Mouse (Mus musculus) thymus, postnatal 36 days (tissue): ENCODE measurements around the gene Acox2.

Source experiments
- DNase-seq, 2 experiments: peaks; one replicate each; pipeline ENCODE4 v3.0.0; 2022; ENCODE audit warnings: mixed read lengths in 2 of 2

The Acox2 gene

GRCm38 (mm10) chr14:8212996-8213395, 46.2 kb downstream of the Acox2 start:
- DNase-seq = no peak

GRCm38 (mm10) chr14:8209896-8210295, 49.3 kb downstream of the Acox2 start:
- DNase-seq = no peak

- DNase-seq = no peak
Observed at GRCm38 (mm10) chr14:8208876-8209275, 50.3 kb downstream of the Acox2 start.

GRCm38 (mm10) chr14:8207543-8207942, 51.6 kb downstream of the Acox2 start:
- DNase-seq = no peak

GRCm38 (mm10) chr14:8207105-8207504, 52.0 kb downstream of the Acox2 start:
- DNase-seq = no peak

- no peak for DNase-seq
Observed at GRCm38 (mm10) chr14:8206179-8206910, 52.8 kb downstream of the Acox2 start.

GRCm38 (mm10) chr14:8201715-8202114, 57.4 kb downstream of the Acox2 start:
- no peak for DNase-seq

GRCm38 (mm10) chr14:8200769-8201168, 58.4 kb downstream of the Acox2 start:
- DNase-seq = no peak

- no peak for DNase-seq
Observed at GRCm38 (mm10) chr14:8192727-8193126, 66.4 kb downstream of the Acox2 start.

GRCm38 (mm10) chr14:8191331-8191965, 67.7 kb downstream of the Acox2 start:
- DNase-seq = no peak

- DNase-seq = no peak
Observed at GRCm38 (mm10) chr14:8190556-8190955, 68.6 kb downstream of the Acox2 start.

GRCm38 (mm10) chr14:8186278-8187045, 72.7 kb downstream of the Acox2 start:
- DNase-seq = no peak

GRCm38 (mm10) chr14:8183330-8183729, 75.8 kb downstream of the Acox2 start:
- no peak for DNase-seq

- no peak for DNase-seq
Observed at GRCm38 (mm10) chr14:8180371-8181035, 78.7 kb downstream of the Acox2 start.

GRCm38 (mm10) chr14:8176251-8176650, 82.9 kb downstream of the Acox2 start:
- no peak for DNase-seq
